8 mouse cellular contexts compared by ENCODE assay signal in genomic region chr14:52008321-52009203, GRCm38 (mm10). TPM values are rescaled to one million over a fixed set of nuclear protein-coding genes. Genes with fewer than 3 reads are reported as not detected.
DNase-seq lines count a peak whose midpoint lies in the region; ATAC-seq and TF ChIP-seq lines count a peak whose summit lies in the region.

No protein-coding gene starts in this region.

- H3K4me1 ChIP-seq in ES-E14 (ENCODE audit: control insufficient read depth in 2 of 2, insufficient read depth in 2 of 2, low read length in 2 of 2, poor library complexity in 1 of 2), result peaks cover 9 to 14% of the 10 kb centered on the region in 2 experiments; a peak in 3 of 4 replicates
- H3K4me1 ChIP-seq in forebrain, embryonic 16.5 days (replicated peaks; ENCODE audit: control insufficient read depth, insufficient read depth, low read length), result peaks cover 75% of the 10 kb centered on the region
- peaks cover 12% of the 10 kb centered on the region for H3K4me1 ChIP-seq in lung, embryonic 14.5 days (ENCODE audit: insufficient read depth)
- peaks cover 50% of the 10 kb centered on the region for H3K4me1 ChIP-seq in olfactory bulb, adult 2 months (ENCODE audit: control insufficient read depth, insufficient read depth, low read length)

- intact Hi-C loops in heart, postnatal 25 days (cut with DNase I), result loop anchor here (2.0 to 5.0 kb wide), 3 partner anchors 14 to 106 kb away; no protein-coding TSS in a partner anchor

- in situ Hi-C loops in ES-E14 (cut with MboI; ENCODE audit: low sequenced_read_pairs in 2 of 2, unreplicated experiment in 2 of 2), result loop anchor here in 1 of 2 experiments (25.0 kb wide), 1 partner anchor 96 kb away; the partner anchor contains the start of genes Ndrg2, Rnase13 and Tppp2

- peak overlapping the region; percentile 55 to 68; a peak in 3 of 4 replicates for H3K4me3 ChIP-seq in ES-E14 (ENCODE audit: insufficient read depth in 1 of 2, low read depth in 1 of 2, low read length in 2 of 2, poor library complexity in 1 of 2, severe bottlenecking in 1 of 2)
- H3K4me3 ChIP-seq in forebrain, embryonic 16.5 days (replicated peaks; ENCODE audit: low read length), result peak overlapping the region; percentile 30
- H3K4me3 ChIP-seq in layer of hippocampus, adult 2 months, result peak overlapping the region; percentile 41
- H3K4me3 ChIP-seq in lung, embryonic 14.5 days (ENCODE audit: low read depth, low read length), result no peak overlapping the region
- 0 out of 2 replicates have a peak overlapping the region, but pooled peaks have one; percentile 6 for H3K4me3 ChIP-seq in olfactory bulb, adult 2 months (ENCODE audit: insufficient read depth, low read depth, low read length)

- no peaks in the 10 kb centered on the region for H3K9me3 ChIP-seq in ES-E14 (ENCODE audit: control insufficient read depth, insufficient read depth, low read depth, low read length)
- no peaks in the 10 kb centered on the region for H3K9me3 ChIP-seq in forebrain, embryonic 16.5 days (ENCODE audit: control insufficient read depth, low read length)
- no peaks in the 10 kb centered on the region for H3K9me3 ChIP-seq in lung, embryonic 14.5 days (ENCODE audit: low read depth, low read length)

- H3K4me2 ChIP-seq in forebrain, embryonic 16.5 days (ENCODE audit: low read length), result peak overlapping the region; percentile 53
- H3K4me2 ChIP-seq in lung, embryonic 14.5 days, result peak overlapping the region; percentile 29; the same call in 1 of the 2 replicates

- TF ChIP-seq POLR2A in olfactory bulb, adult 2 months (IDR thresholded peaks at IDR 0.05; ENCODE audit: insufficient read depth, low read depth, low read length), result no peak

- peak overlapping the region; percentile 41 for H3K9ac ChIP-seq in ES-E14 (ENCODE audit: insufficient read depth, low read depth, low read length, poor library complexity, severe bottlenecking)
- H3K9ac ChIP-seq in forebrain, embryonic 16.5 days (replicated peaks; ENCODE audit: low read depth, low read length), result peak overlapping the region; percentile 33; the same call in 1 of the 2 replicates
- no peak overlapping the region for H3K9ac ChIP-seq in lung, embryonic 14.5 days

- no peaks in the 10 kb centered on the region for H3K27me3 ChIP-seq in forebrain, embryonic 16.5 days (replicated peaks; ENCODE audit: control insufficient read depth, insufficient read depth, low read length)
- no peaks in the 10 kb centered on the region for H3K27me3 ChIP-seq in lung, embryonic 14.5 days (ENCODE audit: insufficient read depth, low read length)

- ATAC-seq in forebrain, embryonic 16.5 days, result peak; percentile 32
- peak; percentile 59 for ATAC-seq in lung, embryonic 14.5 days (ENCODE audit: insufficient read depth)

- 49% methylated on average over 38 of the region's 38 CpGs for WGBS in forebrain, embryonic 16.5 days
- WGBS in lung, embryonic 14.5 days, result 51% methylated on average over 38 of the region's 38 CpGs
- WGBS in olfactory bulb, adult 2 months, result 48% methylated on average over 38 of the region's 38 CpGs

- TF ChIP-seq CTCF in layer of hippocampus, adult 2 months (conservative IDR thresholded peaks at IDR 0.05), result peak; percentile 99
- TF ChIP-seq CTCF in lung, embryonic 14.5 days (IDR thresholded peaks at IDR 0.05; ENCODE audit: low read depth), result peak; percentile 100
- TF ChIP-seq CTCF in olfactory bulb, adult 2 months (IDR thresholded peaks at IDR 0.05; ENCODE audit: insufficient read depth, low read depth, low read length), result peak; percentile 100

- H3K36me3 ChIP-seq in ES-E14 (ENCODE audit: control insufficient read depth, insufficient read depth, low read length, poor library complexity, severe bottlenecking), result peaks cover 43% of the 10 kb centered on the region
- peaks cover 18% of the 10 kb centered on the region; the same call in 1 of the 2 replicates for H3K36me3 ChIP-seq in forebrain, embryonic 16.5 days (ENCODE audit: control insufficient read depth, insufficient read depth)
- peaks cover 55% of the 10 kb centered on the region for H3K36me3 ChIP-seq in lung, embryonic 14.5 days (ENCODE audit: insufficient read depth)

- 0 out of 2 replicates have a peak overlapping the region, but pooled peaks have one; percentile 2 for H3K27ac ChIP-seq in ES-E14 (ENCODE audit: insufficient read depth, low read depth, low read length, poor library complexity, severe bottlenecking)
- H3K27ac ChIP-seq in forebrain, embryonic 16.5 days (ENCODE audit: low read length), result 0 out of 2 replicates have a peak overlapping the region, but pooled peaks have one; percentile 17
- peak overlapping the region; percentile 81 for H3K27ac ChIP-seq in layer of hippocampus, adult 2 months
- H3K27ac ChIP-seq in lung, embryonic 14.5 days (ENCODE audit: low read depth), result no peak overlapping the region
- H3K27ac ChIP-seq in olfactory bulb, adult 2 months (ENCODE audit: insufficient read depth, low read depth, low read length), result no peak overlapping the region

- peak; percentile 92 for DNase-seq in ES-E14 (ENCODE audit: low read depth, low spot score)
- peak; percentile 94 to 98 for DNase-seq in cerebellum, adult 18-20 months
- peak; percentile 74 for DNase-seq in heart, postnatal 25 days (ENCODE audit: low spot score)
- peak; percentile 87 to 94 for DNase-seq in layer of hippocampus, adult 2 months (ENCODE audit: low spot score in 2 of 2)
- peak; percentile 93 for DNase-seq in lung, embryonic 14.5 days
- peak; percentile 87 for DNase-seq in testis, postnatal 14 days (ENCODE audit: low spot score)

TF ChIP-seq in ES-E14, 5 proteins besides CTCF, POLR2A, EP300 and RAD21:
- TF ChIP-seq ZNF384 (IDR thresholded peaks at IDR 0.05; ENCODE audit: low read depth, low read length), result no peak
- no peak for TF ChIP-seq CHD2 (IDR thresholded peaks at IDR 0.05; ENCODE audit: low read depth, low read length)
- peak; percentile 79 for TF ChIP-seq MAFK (IDR thresholded peaks at IDR 0.05; ENCODE audit: insufficient read depth, low read depth, low read length)
- TF ChIP-seq HCFC1 (IDR thresholded peaks at IDR 0.05; ENCODE audit: borderline replicate concordance, insufficient read depth, low read length), result peak; percentile 73; the same call in 1 of the 2 replicates
- TF ChIP-seq ZC3H11A (IDR thresholded peaks at IDR 0.05; ENCODE audit: borderline replicate concordance, low read depth, low read length), result peak; percentile 78; the same call in 1 of the 2 replicates
TF ChIP-seq in ES-E14: peak in this region for 3.

RNA-seq across cellular contexts. Expression of gene Tmem253, which starts 6.9 kb away (rescaled TPM):
- total RNA-seq in ES-E14 (2012; rRNA removed), result 3.6 and 7.7 TPM in 2 replicates
- 0.67 and 0.81 TPM in 2 replicates for polyA plus RNA-seq in forebrain, embryonic 16.5 days (2015; fragmentation: Nextera tagmentation; extraction: Ambion mirVana)
- 1 to 10 TPM; 3.3 to 3.9 TPM for total RNA-seq in heart, postnatal 25 days (2021)
- total RNA-seq in layer of hippocampus, adult 2 months (2021), result 1 to 10 TPM in 1 of 2 experiments, under 1 TPM in 1; 0.34 to 1.4 TPM
- 0.35 and 0.74 TPM in 2 replicates for polyA plus RNA-seq in lung, embryonic 14.5 days (2014; fragmentation: Nextera tagmentation; extraction: Ambion mirVana)
- not detected in 2 replicates for polyA plus RNA-seq in olfactory bulb, adult 2 months (2012; ENCODE audit: insufficient read depth, insufficient read length, low replicate concordance, missing spikeins)

RNA-seq across cellular contexts. Expression of gene Zfp219, which starts 12.0 kb away (rescaled TPM):
- 59.5 and 98.0 TPM in 2 replicates for total RNA-seq in ES-E14 (2012; rRNA removed)
- 28.6 and 32.2 TPM in 2 replicates for polyA plus RNA-seq in forebrain, embryonic 16.5 days (2015; fragmentation: Nextera tagmentation; extraction: Ambion mirVana)
- 10 to 100 TPM; 24.8 to 29.0 TPM for total RNA-seq in heart, postnatal 25 days (2021)
- total RNA-seq in layer of hippocampus, adult 2 months (2021), result 10 to 100 TPM; 46.5 to 46.8 TPM
- polyA plus RNA-seq in lung, embryonic 14.5 days (2014; fragmentation: Nextera tagmentation; extraction: Ambion mirVana), result 25.8 and 28.3 TPM in 2 replicates
- not detected in 2 replicates for polyA plus RNA-seq in olfactory bulb, adult 2 months (2012; ENCODE audit: insufficient read depth, insufficient read length, low replicate concordance, missing spikeins)

RNA-seq across cellular contexts. Expression of gene Arhgef40, which starts 24.0 kb away (rescaled TPM):
- 10.1 and 14.0 TPM in 2 replicates for total RNA-seq in ES-E14 (2012; rRNA removed)
- 58.5 and 70.4 TPM in 2 replicates for polyA plus RNA-seq in forebrain, embryonic 16.5 days (2015; fragmentation: Nextera tagmentation; extraction: Ambion mirVana)
- 10 to 100 TPM; 31.2 to 41.2 TPM for total RNA-seq in heart, postnatal 25 days (2021)
- total RNA-seq in layer of hippocampus, adult 2 months (2021), result 10 to 100 TPM; 27.9 to 32.2 TPM
- polyA plus RNA-seq in lung, embryonic 14.5 days (2014; fragmentation: Nextera tagmentation; extraction: Ambion mirVana), result 96.8 and 108 TPM in 2 replicates
- polyA plus RNA-seq in olfactory bulb, adult 2 months (2012; ENCODE audit: insufficient read depth, insufficient read length, low replicate concordance, missing spikeins), result not detected in 2 replicates

RNA-seq across cellular contexts. Expression of gene Olfr221, which starts 33.7 kb away (rescaled TPM):
- total RNA-seq in ES-E14 (2012; rRNA removed), result not detected in 2 replicates
- polyA plus RNA-seq in forebrain, embryonic 16.5 days (2015; fragmentation: Nextera tagmentation; extraction: Ambion mirVana), result not detected in 2 replicates
- not detected for total RNA-seq in heart, postnatal 25 days (2021)
- not detected for total RNA-seq in layer of hippocampus, adult 2 months (2021)
- not detected in 2 replicates for polyA plus RNA-seq in lung, embryonic 14.5 days (2014; fragmentation: Nextera tagmentation; extraction: Ambion mirVana)
- not detected in 2 replicates for polyA plus RNA-seq in olfactory bulb, adult 2 months (2012; ENCODE audit: insufficient read depth, insufficient read length, low replicate concordance, missing spikeins)

Comparison
In these comparisons a context has a peak if more than half of its experiments do, and no peak if none do; other contexts are left out.
1. H3K27ac ChIP-seq: peak in ES-E14 (single experiment), forebrain, embryonic 16.5 days (single experiment) and layer of hippocampus, adult 2 months (single experiment); none in lung, embryonic 14.5 days (single experiment) and olfactory bulb, adult 2 months (single experiment).
2. Peak in every context shown above with its lines, with median percentiles within 50 percentile points of each other: DNase-seq and CTCF ChIP-seq.